Mouse (Mus musculus) forebrain, embryonic 13.5 days (tissue): ENCODE results near the gene Sdhd. TPM values are rescaled to one million over a fixed set of nuclear protein-coding genes. Genes with fewer than 3 reads are reported as not detected.

Experiments used
- ATAC-seq: fragments of 200-750 bp; cut with Nextera tagmentation; 2 replicates; pipeline ENCODE4 v1.8.0; 2017
- H3K27ac ChIP-seq: fragments of 300-500 bp; sonication (generic); 2 replicates; pipeline ENCODE4 v1.5.1; 2015; ENCODE audit warnings: inconsistent platforms, mild to moderate bottlenecking, moderate library complexity
- H3K27me3 ChIP-seq: fragments of 300-500 bp; sonication (generic); 2 replicates; pipeline ENCODE4 v1.6.1; 2015; ENCODE audit warnings: mild to moderate bottlenecking, inconsistent platforms
- H3K36me3 ChIP-seq: fragments of 300-500 bp; sonication (generic); 2 replicates; pipeline ENCODE4 v1.6.1; 2015; ENCODE audit warnings: mild to moderate bottlenecking, inconsistent platforms; ENCODE audit not compliant: poor library complexity, severe bottlenecking
- H3K4me1 ChIP-seq: fragments of 300-500 bp; sonication (generic); 2 replicates; pipeline ENCODE4 v1.6.1; 2015; ENCODE audit warnings: inconsistent platforms
- H3K4me2 ChIP-seq: fragments of 300-500 bp; sonication (generic); 2 replicates; pipeline ENCODE4 v1.6.1; 2015; ENCODE audit warnings: inconsistent platforms, mild to moderate bottlenecking, moderate library complexity
- H3K4me3 ChIP-seq: fragments of 300-500 bp; sonication (generic); 2 replicates; pipeline ENCODE4 v1.5.1; 2015; ENCODE audit warnings: mild to moderate bottlenecking, inconsistent platforms
- H3K9ac ChIP-seq: fragments of 300-500 bp; sonication (generic); 2 replicates; pipeline ENCODE4 v1.6.1; 2015; ENCODE audit warnings: mild to moderate bottlenecking, inconsistent platforms
- H3K9me3 ChIP-seq: fragments of 300-500 bp; sonication (generic); replicated peaks from 2 replicates; pipeline ENCODE4 v1.6.1; 2016; ENCODE audit warnings: inconsistent platforms
- WGBS: fragments of 180-500 bp; shearing (Covaris S2); methylation state at CpG from one replicate; pipeline ENCODE4 v1.1.7; 2015; 5-methylcytosine and 5-hydroxymethylcytosine counted together
- polyA plus RNA-seq: library from polyadenylated mRNA; unstranded; fragments of >200 nt; fragmentation: Nextera tagmentation; extraction: Ambion mirVana; gene quantifications from 2 replicates; pipeline ENCODE4 v1.2.1, GENCODE M21; 2015

The Sdhd gene
- polyA plus RNA-seq, 1 experiment from 2014 or later, result 214 TPM

DNA sequence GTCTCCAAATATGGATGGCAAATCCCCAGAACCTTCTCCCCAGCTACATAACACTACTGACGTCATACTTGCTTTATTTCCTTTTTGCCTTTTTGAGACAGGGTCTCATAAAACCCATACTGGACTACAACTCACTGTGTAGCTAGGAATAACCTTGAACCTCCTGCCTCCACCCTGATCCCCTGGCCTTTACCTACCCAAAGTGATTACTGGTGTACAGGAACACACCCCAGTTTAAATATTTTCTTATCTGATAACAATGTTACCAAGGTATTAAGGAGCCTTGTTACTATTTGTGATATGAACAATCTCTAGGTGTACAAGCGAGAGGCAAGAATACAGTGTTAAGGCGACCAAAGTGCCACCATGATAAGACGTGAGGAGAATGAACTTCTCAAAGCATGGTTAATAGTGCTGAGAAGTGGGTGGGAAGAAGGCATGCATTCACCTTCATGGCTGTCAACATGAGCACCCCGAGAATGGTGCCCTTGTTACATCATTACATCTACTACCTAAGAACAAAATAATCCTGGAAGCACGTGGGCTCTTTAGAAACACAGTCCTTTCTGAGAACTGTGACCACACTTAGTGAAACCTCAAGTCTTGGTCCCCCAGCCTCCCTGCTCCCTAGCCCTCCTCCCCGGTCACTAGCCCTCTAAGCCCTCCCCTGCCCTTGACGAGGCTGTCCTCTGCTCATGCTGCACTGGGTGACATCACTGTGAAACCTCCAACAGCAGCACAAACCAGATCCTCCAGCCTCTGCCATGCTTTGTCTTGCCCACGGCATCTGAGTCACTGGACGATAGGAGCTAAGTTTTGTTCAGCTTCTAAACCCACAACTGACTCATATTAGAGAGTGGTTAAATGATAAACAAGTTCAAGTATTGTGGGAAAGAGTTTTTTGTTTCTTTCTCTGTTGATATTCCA is 33.8 kb downstream of the Sdhd start:
- Histone ChIP-seq H3K4me1 (no peaks in the 10 kb centered on the region), H3K9me3 (no peaks in the 10 kb centered on the region), H3K4me2 (no peak overlapping the region), H3K27ac (no peak overlapping the region), H3K36me3 (no peaks in the 10 kb centered on the region), H3K4me3 (no peak overlapping the region), H3K9ac (no peak overlapping the region), H3K27me3 (0 out of 2 replicates have a peak, but pooled peaks cover 3% of the 10 kb centered on the region)
- ATAC-seq, result no peak
- 76% methylated on average over 10 of the region's 10 CpGs for WGBS

DNA sequence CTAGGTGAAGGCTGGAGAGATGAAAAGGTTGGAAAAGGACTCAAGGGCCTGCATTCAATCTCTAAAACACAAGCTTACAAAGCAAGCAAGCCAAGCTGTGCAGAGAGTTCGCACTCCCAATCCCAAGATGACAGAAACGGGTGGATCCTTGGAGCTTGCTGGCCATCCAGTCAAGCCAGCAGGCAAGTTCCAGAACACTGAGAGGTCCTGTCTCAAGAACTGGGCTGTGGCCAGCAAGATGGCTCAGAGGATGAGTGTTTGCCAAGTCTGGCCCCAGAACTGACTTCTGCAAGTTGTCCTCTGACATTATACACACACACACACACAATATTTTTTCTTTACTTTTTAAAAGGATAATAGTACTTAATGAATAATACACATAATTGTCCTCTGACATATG is 35.7 kb downstream of the Sdhd start:
- Histone ChIP-seq H3K9me3 (no peaks in the 10 kb centered on the region), H3K36me3 (no peaks in the 10 kb centered on the region), H3K27ac (no peak overlapping the region), H3K4me3 (no peak overlapping the region), H3K4me2 (no peak overlapping the region), H3K27me3 (0 out of 2 replicates have a peak, but pooled peaks cover 3% of the 10 kb centered on the region), H3K9ac (no peak overlapping the region), H3K4me1 (no peaks in the 10 kb centered on the region)
- 90% methylated on average over 2 of the region's 2 CpGs for WGBS
- ATAC-seq, result no peak

DNA sequence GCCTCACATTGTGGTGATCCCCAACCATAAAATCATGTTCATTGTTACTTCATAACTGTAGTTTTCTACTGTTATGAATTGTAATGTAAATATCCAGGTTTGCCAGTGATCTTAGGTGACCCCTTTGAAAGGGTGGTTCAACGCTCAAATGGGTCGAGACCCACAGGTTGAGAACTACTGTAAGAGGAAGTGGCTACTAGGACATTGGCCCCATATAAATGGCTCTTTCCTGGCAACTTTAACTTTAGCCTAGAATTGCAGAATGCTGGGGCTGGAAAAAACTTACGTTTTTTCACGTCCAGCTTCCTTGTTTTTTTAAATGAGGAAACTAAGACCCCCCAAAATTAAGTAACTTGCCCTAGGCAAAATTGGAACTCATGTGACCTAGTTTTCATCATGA is 36.2 kb downstream of the Sdhd start:
- no peak overlapping the region for H3K4me3 ChIP-seq
- no peaks in the 10 kb centered on the region for H3K36me3 ChIP-seq
- H3K4me1 ChIP-seq, result no peaks in the 10 kb centered on the region
- 0 out of 2 replicates have a peak, but pooled peaks cover 3% of the 10 kb centered on the region for H3K27me3 ChIP-seq
- H3K27ac ChIP-seq, result no peak overlapping the region
- 88% methylated on average over 4 of the region's 4 CpGs for WGBS
- H3K9ac ChIP-seq, result no peak overlapping the region
- ATAC-seq, result no peak
- no peak overlapping the region for H3K4me2 ChIP-seq
- H3K9me3 ChIP-seq, result no peaks in the 10 kb centered on the region

DNA sequence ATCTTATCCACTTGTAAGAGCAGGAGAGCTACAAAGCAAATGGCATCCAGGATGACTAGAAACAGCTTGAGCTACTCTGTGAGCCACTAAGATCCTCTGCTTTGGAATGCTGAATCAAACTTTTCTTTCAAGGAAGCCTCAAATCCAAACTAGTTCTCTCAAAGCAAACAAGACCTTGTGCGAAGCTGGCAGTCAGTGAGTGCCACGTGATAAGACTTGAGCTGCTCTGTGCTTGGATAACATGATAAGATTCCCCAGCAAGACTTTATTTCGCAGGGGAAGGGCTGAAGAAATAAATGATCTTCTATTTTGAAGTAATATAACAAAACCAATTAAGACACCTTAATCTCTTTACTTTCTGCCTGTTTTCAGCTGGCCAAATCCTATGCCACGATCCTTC is 37.7 kb downstream of the Sdhd start:
- no peak overlapping the region for H3K9ac ChIP-seq
- H3K9me3 ChIP-seq, result no peaks in the 10 kb centered on the region
- no peak overlapping the region for H3K27ac ChIP-seq
- H3K4me3 ChIP-seq, result no peak overlapping the region
- H3K36me3 ChIP-seq, result no peaks in the 10 kb centered on the region
- 85% methylated on average over 4 of the region's 4 CpGs for WGBS
- 0 out of 2 replicates have a peak, but pooled peaks cover 3% of the 10 kb centered on the region for H3K27me3 ChIP-seq
- no peaks in the 10 kb centered on the region for H3K4me1 ChIP-seq
- ATAC-seq, result no peak
- H3K4me2 ChIP-seq, result no peak overlapping the region

DNA sequence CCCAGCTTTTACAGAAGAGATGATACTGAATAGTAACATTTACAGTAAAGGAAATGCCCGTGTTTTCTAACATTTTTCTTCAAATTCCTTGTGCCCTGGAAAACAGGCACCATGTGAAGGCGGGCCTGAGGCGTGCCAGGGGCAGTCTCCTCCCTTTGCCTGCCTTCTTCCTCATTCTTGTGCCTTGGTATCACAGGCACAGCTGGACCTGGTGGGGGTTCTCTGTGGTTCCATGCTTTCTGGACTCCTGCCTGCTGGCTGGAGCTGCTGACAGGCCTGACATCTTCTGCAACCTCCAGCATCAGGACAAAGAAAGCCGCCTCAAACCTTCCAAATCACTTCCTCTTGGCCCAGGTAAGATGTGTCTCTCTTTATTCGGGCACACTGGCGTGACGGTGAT is 38.4 kb downstream of the Sdhd start:
- Histone ChIP-seq H3K27me3 (0 out of 2 replicates have a peak, but pooled peaks cover 3% of the 10 kb centered on the region), H3K4me1 (no peaks in the 10 kb centered on the region), H3K9me3 (no peaks in the 10 kb centered on the region), H3K27ac (no peak overlapping the region), H3K4me2 (no peak overlapping the region), H3K4me3 (no peak overlapping the region), H3K36me3 (no peaks in the 10 kb centered on the region), H3K9ac (no peak overlapping the region)
- no peak for ATAC-seq
- WGBS, result 80% methylated on average over 7 of the region's 7 CpGs

DNA sequence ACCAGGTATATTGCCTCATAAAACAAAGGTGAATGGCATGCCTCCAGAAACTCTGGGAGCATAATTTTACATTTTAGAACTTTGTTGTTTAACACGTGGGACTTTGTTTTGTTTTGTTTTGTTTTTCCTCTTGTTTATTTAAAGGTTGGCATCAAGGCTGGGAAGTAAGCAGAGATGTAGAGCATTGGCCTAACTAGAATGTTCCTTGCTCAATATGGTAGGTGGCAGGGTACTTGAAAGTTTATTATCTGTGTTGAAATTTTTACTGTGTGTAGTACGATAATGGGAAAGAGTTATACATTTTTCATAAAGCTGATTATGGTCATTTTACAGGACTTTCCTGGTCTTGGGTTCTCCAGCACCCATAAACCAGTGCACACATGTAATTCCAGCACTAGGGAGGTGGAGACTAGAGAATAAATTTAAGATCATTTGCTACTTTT is 41.7 kb downstream of the Sdhd start:
- Histone ChIP-seq H3K9ac (no peak overlapping the region), H3K27ac (no peak overlapping the region), H3K9me3 (no peaks in the 10 kb centered on the region), H3K36me3 (no peaks in the 10 kb centered on the region), H3K4me2 (no peak overlapping the region), H3K4me1 (no peaks in the 10 kb centered on the region), H3K27me3 (0 out of 2 replicates have a peak, but pooled peaks cover 3% of the 10 kb centered on the region), H3K4me3 (no peak overlapping the region)
- no peak for ATAC-seq
- WGBS, result 84% methylated on average over 2 of the region's 2 CpGs

DNA sequence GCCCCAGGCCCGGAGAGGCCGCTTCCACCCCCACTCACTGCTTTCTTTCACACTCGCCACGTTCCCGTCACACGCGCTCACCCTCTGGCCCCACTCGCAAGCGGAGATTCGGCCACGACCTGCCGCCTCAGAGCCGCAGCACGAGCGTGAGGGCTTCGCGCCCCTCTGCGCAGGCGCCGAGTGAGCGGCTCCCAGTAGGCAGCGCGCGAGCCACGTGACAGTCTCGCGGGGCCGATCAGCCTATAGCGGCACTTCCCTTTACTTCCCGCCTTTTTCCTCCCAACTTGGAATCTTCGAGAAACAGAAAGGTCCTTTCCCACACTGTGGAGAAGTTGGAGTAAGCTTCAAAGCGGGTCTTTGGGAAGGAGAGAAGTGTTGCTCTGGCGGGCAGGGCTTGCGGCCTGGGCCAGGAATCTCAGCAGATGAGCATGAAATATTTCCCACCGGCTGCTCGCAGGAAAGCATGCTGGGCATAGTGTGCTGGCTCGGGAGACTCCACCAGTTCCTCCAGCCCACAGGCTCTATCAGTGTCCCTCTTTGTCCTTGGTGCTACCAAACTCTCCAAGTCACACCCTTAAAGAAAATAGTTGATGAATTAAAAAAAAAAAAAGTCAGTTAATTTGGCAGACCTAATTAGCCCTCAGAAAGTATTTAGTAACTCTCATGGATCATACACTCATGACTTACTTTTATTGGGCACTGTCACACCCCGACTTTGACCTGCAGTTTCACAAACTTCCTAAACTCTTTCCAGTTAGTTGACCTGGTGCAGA is 42.3 kb downstream of the Sdhd start, which contains the start of gene Tex12:
TSS of gene Tex12 (minus strand) at position 181 of the 773 bp plus-strand sequence.
- Histone ChIP-seq H3K27me3 (0 out of 2 replicates have a peak, but pooled peaks cover 3% of the 10 kb centered on the region), H3K36me3 (no peaks in the 10 kb centered on the region), H3K9ac (no peak within 1 kb of the TSS), H3K4me1 (no peaks in the 10 kb centered on the region), H3K9me3 (no peaks in the 10 kb centered on the region), H3K4me3 (no peak within 1 kb of the TSS), H3K27ac (no peak within 1 kb of the TSS), H3K4me2 (no peak within 1 kb of the TSS)
- WGBS, result 90% methylated on average over 38 of the region's 38 CpGs
- ATAC-seq, result no peak

DNA sequence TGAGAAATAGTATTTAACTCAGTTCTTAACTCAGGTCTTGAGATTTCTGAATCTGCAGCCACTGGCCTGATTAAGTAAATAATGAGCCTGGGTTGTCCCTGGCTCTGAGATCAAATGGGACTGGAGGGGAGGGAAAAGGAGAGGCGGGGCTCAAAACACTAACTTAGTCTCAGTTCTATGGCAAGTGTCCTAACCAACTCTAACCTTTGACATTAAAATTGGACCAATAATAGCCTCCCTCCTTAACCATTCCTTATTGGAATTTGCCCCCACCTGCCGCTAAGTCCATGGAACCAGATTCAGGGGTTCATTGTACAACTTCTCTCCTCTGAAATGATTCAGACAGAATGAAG is 48.5 kb downstream of the Sdhd start, which contains the start of gene Bco2:
TSS of gene Bco2 (minus strand) at position 88 of the 353 bp plus-strand sequence.
- Histone ChIP-seq H3K9ac (peak within 1 kb of the TSS; percentile 59; the same call in 1 of the 2 replicates), H3K36me3 (no peaks in the 10 kb centered on the region), H3K4me1 (peaks cover 19% of the 10 kb centered on the region), H3K4me3 (peak within 1 kb of the TSS; percentile 22), H3K4me2 (peak within 1 kb of the TSS; percentile 58), H3K27me3 (no peaks in the 10 kb centered on the region), H3K27ac (peak within 1 kb of the TSS; percentile 86), H3K9me3 (no peaks in the 10 kb centered on the region)
- ATAC-seq, result peak; percentile 63; the same call in 1 of the 2 replicates
- WGBS, result 3% methylated on average over 2 of the region's 2 CpGs

DNA sequence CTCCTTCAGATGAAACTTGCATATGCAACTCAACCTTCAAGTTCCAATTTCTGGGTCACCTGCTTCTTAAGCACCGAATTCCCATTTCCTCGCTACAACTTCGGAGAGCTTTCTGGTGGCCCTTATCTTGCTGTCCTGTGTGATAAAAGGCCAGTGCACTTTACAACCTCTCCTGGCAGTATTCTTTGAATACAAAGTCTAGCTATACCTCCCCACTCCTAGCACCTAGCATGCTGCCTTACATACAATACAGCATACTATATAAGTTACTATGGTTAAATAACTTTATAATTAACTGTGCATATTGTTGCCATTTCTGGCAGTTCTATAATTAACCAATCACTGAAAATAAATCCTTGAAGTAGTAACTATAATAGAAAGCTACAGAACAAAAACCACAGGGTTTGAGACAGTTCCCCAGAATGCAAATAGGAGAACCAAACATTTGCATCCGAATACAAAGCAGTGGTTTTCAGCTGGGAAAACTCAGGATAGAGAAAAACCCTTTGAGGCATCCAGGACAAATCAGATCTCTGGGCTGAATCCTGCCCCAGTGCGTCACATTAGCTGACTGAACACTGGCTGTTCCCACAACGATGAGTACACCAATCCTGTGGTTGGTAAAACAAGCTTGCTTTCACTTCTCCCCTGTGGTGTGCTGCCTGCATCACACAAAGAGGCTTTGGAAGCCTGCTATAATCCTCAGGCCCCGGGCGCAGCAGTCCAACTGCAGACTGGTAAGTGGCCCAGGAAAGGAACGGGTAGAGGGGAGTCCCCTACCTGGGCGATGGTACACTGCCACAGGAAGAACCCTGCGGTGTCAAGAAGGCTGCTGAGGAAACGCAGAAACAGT is 49.1 kb downstream of the Sdhd start, which contains the start of gene Il18:
TSS of gene Il18 (plus strand) at position 587 of the 853 bp plus-strand sequence.
- WGBS, result 12% methylated on average over 12 of the region's 12 CpGs
- no peaks in the 10 kb centered on the region for H3K36me3 ChIP-seq
- peak; percentile 95 for ATAC-seq

DNA sequence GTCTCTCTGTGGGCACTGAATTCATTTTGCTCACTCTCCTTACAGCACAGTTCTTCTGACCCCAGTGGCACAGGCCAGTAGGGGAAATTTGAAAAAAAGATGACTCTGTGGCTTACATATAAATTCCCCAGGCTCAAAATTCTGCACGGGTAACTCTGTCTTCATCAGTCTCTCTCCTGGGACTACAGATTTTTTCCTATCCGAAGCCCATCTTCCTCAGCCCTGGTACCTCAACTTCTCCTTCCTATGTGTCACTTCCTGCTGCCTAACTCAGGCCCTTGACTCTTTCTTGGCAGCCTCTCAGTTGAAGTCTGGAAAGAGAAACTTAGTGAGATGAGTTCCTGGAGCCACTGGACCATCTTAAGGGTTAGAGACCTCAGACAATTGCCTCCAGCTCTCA is 50.1 kb downstream of the Sdhd start:
- Histone ChIP-seq H3K36me3 (no peaks in the 10 kb centered on the region), H3K4me1 (peaks cover 19% of the 10 kb centered on the region), H3K4me3 (no peak overlapping the region), H3K27ac (peak overlapping the region; percentile 86; the same call in 1 of the 2 replicates), H3K9ac (no peak overlapping the region), H3K27me3 (no peaks in the 10 kb centered on the region), H3K9me3 (no peaks in the 10 kb centered on the region), H3K4me2 (no peak overlapping the region)
- WGBS, result 89% methylated on average over 2 of the region's 2 CpGs
- ATAC-seq, result no peak

More for the DNA sequence above, 49.1 kb downstream of the Sdhd start, which contains the start of gene Il18:
- H3K4me3 ChIP-seq, result peak within 1 kb of the TSS; percentile 22
- peak within 1 kb of the TSS; percentile 86 for H3K27ac ChIP-seq
- peak within 1 kb of the TSS; percentile 58 for H3K4me2 ChIP-seq
- no peaks in the 10 kb centered on the region for H3K9me3 ChIP-seq
- H3K9ac ChIP-seq, result peak within 1 kb of the TSS; percentile 59; the same call in 1 of the 2 replicates
- peaks cover 19% of the 10 kb centered on the region for H3K4me1 ChIP-seq
- no peaks in the 10 kb centered on the region for H3K27me3 ChIP-seq

DNA sequence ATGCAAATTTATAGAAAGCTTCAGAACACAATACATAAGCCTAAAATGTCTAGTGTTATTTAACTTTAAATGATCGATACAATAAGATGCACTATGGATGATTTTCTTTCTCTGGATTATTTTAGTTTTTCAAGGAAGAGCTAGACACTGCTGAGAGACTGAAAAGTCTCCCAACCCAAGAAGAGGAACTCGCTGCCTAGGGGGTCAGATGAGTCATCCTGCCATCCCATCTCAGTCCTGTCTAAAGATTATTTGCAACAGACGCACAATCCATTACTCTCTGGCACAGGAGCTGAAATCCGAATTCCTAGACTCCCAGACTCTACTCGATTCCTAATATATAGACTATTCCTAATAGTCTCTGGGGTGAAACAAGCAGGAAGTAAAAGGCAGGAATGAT is 51.4 kb downstream of the Sdhd start:
- no peak overlapping the region for H3K9ac ChIP-seq
- H3K9me3 ChIP-seq, result no peaks in the 10 kb centered on the region
- peaks cover 19% of the 10 kb centered on the region for H3K4me1 ChIP-seq
- ATAC-seq, result no peak
- WGBS, result 87% methylated on average over 5 of the region's 5 CpGs
- no peaks in the 10 kb centered on the region for H3K36me3 ChIP-seq
- no peaks in the 10 kb centered on the region for H3K27me3 ChIP-seq
- no peak overlapping the region for H3K27ac ChIP-seq
- H3K4me2 ChIP-seq, result no peak overlapping the region
- no peak overlapping the region for H3K4me3 ChIP-seq
